Mouse (Mus musculus) heart, embryonic 12.5 days (tissue): ENCODE results near the gene Zfp248. TPM values are rescaled to one million over a fixed set of nuclear protein-coding genes. Genes with fewer than 3 reads are reported as not detected.

Experiments
- microRNA-seq: library from miRNA; unstranded; fragments of <30 nt; microRNA quantifications from one replicate; pipeline ENCODE4, GENCODE M21; 2017
- polyA plus RNA-seq: library from polyadenylated mRNA; unstranded; fragments of >200 nt; fragmentation: Nextera tagmentation; extraction: Ambion mirVana; gene quantifications from 2 replicates; pipeline ENCODE4 v1.2.1, GENCODE M21; 2016

Zfp248 gene
- polyA plus RNA-seq, 1 experiment from 2014 or later, result 5.9 TPM

Small RNA genes lying within 50 kb of the gene (microRNA-seq; reads per million reads assigned to microRNA genes)
- not detected for gene Gm25953

Other genes starting within 250 kb of the Zfp248 start
- gene Bms1, start 36.1 kb downstream of the Zfp248 start, polyA plus RNA-seq, result 29.7 and 31.5 TPM in 2 replicates
- gene Zfp9, start 23.8 kb upstream of the Zfp248 start, polyA plus RNA-seq, result 9.1 and 10.3 TPM in 2 replicates
- gene Ankrd26, start 106.7 kb upstream of the Zfp248 start, polyA plus RNA-seq, result 8.3 and 9.1 TPM in 2 replicates